Mouse (Mus musculus) retina, embryonic 14.5 days (tissue): ENCODE measurements around the gene Dnajb3.
"Not testable (repeated sequence)": the region's sequence is repeated elsewhere in the genome, so short reads cannot be mapped to it uniquely, and the experiment has no call there.

Experiments
- DNase-seq: peaks from one replicate; pipeline ENCODE4 v3.0.0-alpha.2; 2015; ENCODE audit warnings: low spot score

Dnajb3 gene

GRCm38 (mm10) chr1:88231803-88232499, 26.4 kb upstream of the Dnajb3 start:
- no peak for DNase-seq

GRCm38 (mm10) chr1:88230981-88231802, 25.6 kb upstream of the Dnajb3 start:
- DNase-seq: no peak

DNA sequence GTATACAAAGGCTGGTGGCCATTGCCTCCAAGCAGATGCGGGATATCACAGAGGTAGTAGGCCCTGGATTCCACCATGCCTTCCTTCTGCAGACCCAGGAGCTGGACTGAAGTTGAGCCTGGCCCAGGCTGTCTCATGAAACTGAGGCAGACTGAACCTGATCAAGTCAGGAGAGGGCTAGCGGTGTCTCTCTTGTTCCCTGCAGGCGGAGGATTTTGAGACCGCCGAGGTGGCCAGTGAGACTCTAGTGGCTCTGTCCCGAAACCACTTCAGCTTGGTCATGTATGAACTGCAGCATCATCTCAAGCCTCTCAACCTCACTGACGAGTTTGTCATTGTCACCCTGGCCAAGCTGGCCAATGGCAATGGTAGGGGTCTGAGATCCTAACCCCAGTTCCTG, 24.8 kb upstream of the Dnajb3 start:
- no peak for DNase-seq

DNA sequence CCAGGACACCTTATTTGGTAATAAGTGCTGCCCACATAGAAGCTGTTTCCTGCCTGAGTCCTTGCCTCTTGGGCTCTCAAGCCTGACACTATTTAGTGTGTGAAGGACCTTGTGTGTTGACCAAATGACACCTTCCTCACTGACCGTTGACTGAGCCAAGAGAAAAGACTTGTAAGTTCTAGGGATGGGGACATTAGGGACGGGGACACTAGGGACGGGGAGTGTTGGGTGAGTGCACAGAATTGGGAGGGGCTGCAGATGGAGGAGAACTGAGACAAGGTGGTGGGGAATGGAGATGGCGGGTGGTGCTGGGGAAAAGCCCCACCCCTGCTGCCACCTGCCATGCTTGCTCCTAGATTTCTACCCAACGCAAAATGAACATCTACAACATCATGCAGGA, 24.4 kb upstream of the Dnajb3 start:
- no peak for DNase-seq

DNA sequence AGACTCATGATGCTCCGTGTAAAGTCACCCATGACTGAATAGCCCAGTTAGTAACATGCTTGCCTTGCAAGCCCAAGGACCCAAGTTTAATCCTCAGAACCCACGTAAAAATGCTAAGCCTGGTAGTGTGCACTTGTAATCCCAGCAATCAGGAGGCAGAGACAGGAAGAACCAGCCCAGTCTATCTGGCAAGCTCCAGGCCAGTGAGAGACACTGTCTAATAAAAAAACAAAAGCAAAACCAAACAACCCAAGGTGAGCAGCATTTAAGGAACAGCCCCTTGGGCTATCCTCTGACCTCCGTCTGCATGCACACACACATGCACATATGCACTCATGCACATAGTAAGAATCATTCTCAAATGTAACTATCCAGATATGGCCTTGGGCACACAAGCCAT, 24.0 kb upstream of the Dnajb3 start:
- DNase-seq: no peak

DNA sequence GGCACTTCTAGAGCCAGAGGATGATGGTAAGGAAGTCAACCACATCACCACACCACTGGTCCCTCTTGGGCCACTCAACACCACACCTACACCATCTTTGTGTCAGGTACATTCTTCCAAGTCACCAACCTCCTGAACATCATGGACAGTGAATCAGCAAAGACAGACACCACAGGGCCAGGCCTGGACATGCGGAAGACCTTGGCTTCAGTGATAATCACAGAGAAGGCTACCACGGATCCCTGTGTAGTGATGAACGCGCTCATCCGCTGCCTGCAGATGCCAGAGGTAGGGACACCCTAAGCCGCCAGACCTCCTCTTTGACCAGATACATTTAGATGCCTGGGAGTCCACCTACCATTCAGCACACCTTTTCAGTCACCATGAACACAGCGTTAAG, 22.5 kb upstream of the Dnajb3 start:
- no peak for DNase-seq

DNA sequence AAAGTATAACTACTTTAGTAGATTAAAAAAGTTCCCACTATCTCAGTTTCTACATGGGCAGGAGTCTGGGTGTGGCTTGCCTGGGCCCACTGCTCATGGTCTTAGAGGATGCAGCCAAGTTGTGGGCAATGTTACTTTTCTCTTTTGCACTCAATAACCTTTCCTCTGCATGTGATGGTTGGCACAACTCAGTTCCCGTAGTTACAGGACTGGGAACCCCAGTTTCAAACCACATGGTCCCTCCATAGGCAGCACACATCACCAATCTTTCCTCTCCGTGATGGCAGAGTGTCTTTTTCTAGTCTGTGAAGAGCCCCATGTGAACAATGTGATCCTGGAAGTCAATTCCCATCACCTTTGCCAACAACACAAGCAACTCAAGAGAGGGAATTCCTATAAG, 21.9 kb upstream of the Dnajb3 start:
- DNase-seq: no peak

DNA sequence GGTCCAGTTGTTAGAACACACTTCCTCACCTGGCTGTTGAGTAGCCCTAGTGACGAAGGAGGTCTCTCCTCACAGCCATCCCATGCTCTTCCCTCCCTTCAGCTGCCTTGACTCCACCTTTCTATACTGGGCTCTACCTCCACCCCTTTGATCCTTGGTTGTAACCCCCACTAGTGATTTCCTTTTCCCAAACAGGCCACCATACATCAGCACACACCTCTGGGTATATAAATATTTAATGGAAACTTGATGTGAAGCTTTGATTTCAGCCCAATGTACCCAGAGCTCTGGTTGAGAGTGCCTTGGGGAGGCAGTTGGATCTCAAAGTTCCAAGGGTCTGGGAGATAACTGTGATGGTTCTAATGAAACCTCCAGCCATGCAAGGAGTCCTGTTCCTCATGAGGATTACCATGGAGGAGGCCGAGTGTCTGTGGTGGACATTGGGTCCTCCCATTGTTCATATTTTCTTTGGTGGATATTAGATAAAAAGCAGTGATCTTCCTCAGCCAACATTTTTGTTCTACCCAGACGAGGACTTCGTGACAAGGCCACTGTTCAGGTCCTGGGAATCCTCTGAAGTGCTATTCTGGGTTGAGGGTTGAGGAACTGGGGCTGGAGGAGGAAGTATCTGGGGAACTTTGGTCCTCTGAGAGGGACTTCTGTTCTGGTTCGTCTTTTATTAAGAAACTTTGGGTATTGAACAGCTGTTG, 21.2 kb upstream of the Dnajb3 start, which contains the start of gene Mroh2a:
TSS of gene Mroh2a (plus strand) at position 317 of the 710 bp plus-strand sequence.
- no peak for DNase-seq

DNA sequence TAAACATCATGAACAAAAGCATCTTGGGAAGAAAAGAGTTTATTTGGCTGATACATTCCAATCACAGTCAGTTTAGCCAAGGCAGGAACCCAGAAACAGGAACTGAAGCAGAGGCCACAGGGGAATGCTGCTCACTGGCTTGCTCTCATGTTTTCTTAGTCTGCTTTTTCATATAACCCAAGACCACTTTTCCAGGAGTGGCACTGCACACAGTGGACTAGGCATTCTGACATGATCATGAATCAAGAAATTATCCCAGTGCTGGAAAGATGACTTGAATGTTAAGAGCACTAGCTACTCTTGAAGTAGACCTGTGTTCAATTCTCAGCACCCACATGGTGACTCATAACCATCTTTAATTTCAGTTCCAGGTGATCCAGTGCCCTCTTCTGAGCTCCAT, 20.2 kb upstream of the Dnajb3 start:
- DNase-seq: no peak

GRCm38 (mm10) chr1:88225301-88225700, 19.7 kb upstream of the Dnajb3 start:
- DNase-seq: not testable (repeated sequence)

- no peak for DNase-seq
Measured at GRCm38 (mm10) chr1:88224029-88224776, 18.6 kb upstream of the Dnajb3 start.

DNA sequence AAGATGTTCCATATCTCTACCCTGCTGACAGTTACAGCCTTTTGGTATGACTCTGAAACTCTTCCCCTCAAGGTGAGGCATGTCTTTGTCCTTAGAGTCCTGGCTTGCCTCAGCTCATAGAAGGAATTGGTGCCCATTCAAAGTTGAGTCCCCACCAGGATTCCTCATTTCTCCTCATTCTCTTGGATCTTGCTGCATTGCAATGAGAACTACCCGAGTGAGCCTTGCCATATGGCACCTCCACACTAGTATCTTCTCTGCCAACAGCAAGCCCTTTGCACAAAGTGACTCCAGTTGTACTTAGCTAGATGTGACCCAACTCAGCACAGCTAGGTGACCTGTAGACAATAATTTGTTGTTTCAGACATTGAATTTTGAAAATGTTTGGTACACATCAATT, 18.0 kb upstream of the Dnajb3 start:
- DNase-seq: no peak

- DNase-seq: not testable (repeated sequence)
Measured at GRCm38 (mm10) chr1:88223011-88223515, 17.5 kb upstream of the Dnajb3 start.

- no peak for DNase-seq
Measured at GRCm38 (mm10) chr1:88222216-88222615, 16.6 kb upstream of the Dnajb3 start.

DNA sequence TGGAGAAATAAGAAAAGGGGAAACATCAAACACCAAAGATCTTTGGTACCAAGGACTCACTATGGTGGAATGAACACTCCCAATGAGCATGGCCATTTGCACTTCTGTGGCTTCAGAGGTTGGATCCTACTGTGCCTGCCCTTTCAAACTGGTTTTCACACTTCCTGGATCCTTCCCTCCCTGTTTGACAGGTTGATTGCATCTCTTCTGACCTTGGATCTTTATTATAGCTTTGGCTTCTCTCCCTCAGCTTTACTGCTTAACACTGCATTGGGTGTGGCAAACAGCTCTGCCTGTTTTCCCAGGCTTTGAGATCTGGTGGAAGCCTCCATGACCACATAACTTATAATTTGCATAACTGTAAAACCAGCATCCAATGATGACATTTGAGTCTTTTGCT, 14.8 kb upstream of the Dnajb3 start:
- no peak for DNase-seq

DNA sequence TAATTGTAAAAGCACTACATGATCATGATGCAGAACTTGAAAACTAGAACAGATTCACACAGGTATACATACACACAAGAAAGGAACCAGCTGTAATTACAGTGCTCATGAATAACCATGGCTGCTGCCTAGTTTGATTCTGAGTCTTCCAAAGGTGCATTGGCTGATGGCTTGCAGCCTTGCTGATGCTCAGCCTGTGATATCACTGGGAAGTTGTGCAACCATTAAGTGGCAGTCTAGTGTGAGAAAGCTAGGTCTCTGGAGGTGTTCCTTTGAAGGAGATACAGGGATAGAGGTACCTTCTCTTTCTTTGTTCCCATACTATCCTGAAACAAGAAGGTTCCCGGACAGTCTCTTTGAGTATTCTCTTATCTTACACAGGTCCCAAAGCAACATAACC, 13.5 kb upstream of the Dnajb3 start:
- DNase-seq: no peak

DNA sequence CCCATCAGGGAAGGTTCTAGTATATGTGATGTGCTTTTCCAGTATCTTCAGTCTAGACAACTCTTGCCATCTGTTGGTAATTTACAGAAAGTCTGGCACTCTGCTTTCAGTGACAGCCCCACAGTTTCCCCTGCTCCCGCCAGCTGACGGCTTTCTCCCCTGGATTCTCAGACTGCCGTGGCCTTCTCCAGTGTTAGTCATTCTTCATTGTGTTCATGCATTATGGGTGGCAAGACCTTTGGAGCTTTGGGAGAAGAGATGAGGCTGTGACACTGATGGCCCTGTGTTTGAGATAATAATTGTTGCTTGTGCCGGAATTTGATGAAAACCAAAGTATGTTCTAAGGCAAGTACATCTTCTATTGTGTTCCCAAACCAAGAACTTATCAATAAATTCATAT, 13.0 kb upstream of the Dnajb3 start:
- no peak for DNase-seq

DNA sequence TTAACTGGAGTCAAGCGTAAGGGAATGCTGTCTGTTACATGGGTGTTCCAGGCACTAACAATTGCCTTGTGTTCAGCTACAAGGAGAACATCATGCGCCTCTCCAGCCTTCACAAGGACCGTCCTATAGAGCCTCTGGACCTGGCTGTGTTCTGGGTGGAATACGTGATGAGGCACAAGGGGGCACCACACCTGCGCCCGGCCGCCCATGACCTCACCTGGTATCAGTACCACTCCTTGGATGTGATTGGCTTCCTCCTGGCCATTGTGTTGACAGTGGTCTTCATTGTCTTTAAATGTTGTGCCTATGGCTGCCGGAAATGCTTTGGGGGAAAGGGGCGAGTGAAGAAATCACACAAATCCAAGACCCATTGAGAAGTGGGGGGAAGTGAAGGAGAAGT, 12.5 kb upstream of the Dnajb3 start:
- no peak for DNase-seq

GRCm38 (mm10) chr1:88217576-88217975, 12.0 kb upstream of the Dnajb3 start:
- DNase-seq: no peak

- no peak for DNase-seq
Measured at GRCm38 (mm10) chr1:88217144-88217543, 11.6 kb upstream of the Dnajb3 start.

DNA sequence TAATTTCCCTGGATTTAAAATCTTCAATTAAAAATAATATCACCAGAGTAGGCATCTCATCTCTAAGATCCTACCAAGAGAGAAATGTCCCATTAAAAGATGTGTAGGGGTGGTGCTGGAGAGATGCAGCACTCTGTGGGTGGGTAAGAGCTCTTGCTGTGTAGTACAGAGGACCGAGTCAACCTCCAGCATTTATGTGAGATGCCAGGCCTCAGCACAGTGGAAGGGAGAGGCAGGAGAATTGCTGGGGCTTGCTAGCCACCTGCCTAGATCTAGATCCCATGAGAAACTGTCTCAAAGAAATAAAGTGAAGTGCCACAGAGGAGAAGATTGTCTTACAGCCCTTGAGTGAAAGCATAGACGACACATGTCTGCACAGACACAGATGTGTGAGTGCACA, 11.0 kb upstream of the Dnajb3 start:
- DNase-seq: no peak
